Mouse (Mus musculus): ENCODE results near the gene Amhr2.

- TF ChIP-seq CTCF (IDR thresholded peaks at IDR 0.05; ENCODE audit: control insufficient read depth, insufficient read depth, low read length) (no peak), POLR2A (IDR thresholded peaks at IDR 0.05; ENCODE audit: borderline replicate concordance, control insufficient read depth, low read depth, low read length) (no peak)
These were observed 54.7 kb downstream of the Amhr2 start for GRCm38 (mm10) chr15:102499851-102500250.

All from bone marrow, adult 2 months (tissue).